Mouse (Mus musculus) B cell, adult (primary cell): ENCODE data around the gene Ccdc148. TPM values are rescaled to one million over a fixed set of nuclear protein-coding genes. Genes with fewer than 3 reads are reported as not detected.

Experiments used
- total RNA-seq: library from RNA; stranded (reverse); gene quantifications from 4 replicates; pipeline ENCODE4 v1.2.4, GENCODE M21; 2023; ENCODE audit not compliant: inconsistent age

Ccdc148 gene
- total RNA-seq, result 0.13 to 0.26 TPM (median 0.15 TPM) in 3 of 4 replicates, not detected in the other

DNA sequence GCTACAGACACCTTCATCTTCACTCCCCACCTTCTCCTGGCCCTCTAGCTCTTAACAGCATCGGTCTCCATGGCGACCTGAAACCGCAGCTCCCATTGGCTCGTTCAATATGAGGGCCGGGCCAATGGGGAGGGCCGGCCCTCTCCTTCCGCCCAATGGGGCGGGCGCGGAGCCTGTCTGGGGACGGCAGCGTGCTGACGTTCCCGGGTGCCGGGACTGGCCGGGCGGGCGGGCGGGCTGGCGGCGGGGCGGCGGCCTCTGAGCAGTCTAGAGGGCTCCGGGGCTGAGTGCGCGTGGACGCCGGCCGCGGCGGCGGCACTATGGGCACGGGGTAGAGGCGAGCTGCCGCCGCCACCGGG, at the start of gene Ccdc148, which contains the start of gene Pkp4:
TSS of gene Ccdc148 (minus strand) at position 79 of the 359 bp plus-strand sequence.
TSS of gene Pkp4 (plus strand) at position 246 of the 359 bp plus-strand sequence.

DNA sequence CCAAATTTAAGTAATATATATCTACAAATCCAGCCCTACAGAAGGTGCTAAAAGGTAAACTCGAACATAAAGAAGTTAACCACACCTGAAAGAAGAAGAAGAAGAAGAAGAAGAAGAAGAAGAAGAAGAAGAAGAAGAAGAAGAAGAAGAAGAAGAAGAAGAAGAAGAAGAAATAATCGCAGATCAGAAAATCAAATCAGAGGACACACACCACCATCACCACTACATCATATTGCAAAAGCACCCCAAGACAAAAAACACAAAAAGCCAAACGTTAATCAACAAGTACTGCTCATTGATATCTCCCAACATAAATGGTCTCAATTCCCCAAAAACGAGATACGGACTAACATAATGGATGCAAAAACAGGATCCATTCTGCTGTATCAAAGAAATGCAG, 301.3 kb downstream of the Ccdc148 start, which contains the start of gene Gm11099:
TSS of gene Gm11099 (plus strand) at position 301 of the 400 bp plus-strand sequence.

Other genes with a start within 250 kb of the Ccdc148 start
- gene Pkp4, start 167 bp upstream of the Ccdc148 start, total RNA-seq, result 3.0 to 7.1 TPM (median 5.4 TPM) in 4 replicates